Mouse (Mus musculus) ES-E14 (cell line): ENCODE results near the gene Mthfd1l. TPM values are rescaled to one million over a fixed set of nuclear protein-coding genes. Genes with fewer than 3 reads are reported as not detected.
A peak's percentile ranks its signal among the peaks of the same experiment; 100 is the strongest.
"Not testable (repeated sequence)": the region's sequence is repeated elsewhere in the genome, so short reads cannot be mapped to it uniquely, and the experiment has no call there.

Experiments used
- DNase-seq: peaks from one replicate; pipeline ENCODE4 v3.0.0-alpha.2; 2013; ENCODE audit warnings: low read depth, low spot score
- H3K27ac ChIP-seq: 2 replicates; pipeline ENCODE4 v1.5.1; 2012; ENCODE audit warnings: low read depth, mild to moderate bottlenecking, low read length, moderate library complexity, mixed read lengths; ENCODE audit not compliant: poor library complexity, insufficient read depth, severe bottlenecking
- H3K36me3 ChIP-seq: 2 replicates; pipeline ENCODE4 v1.6.1; 2012; ENCODE audit warnings: mild to moderate bottlenecking, low read length, moderate library complexity, mixed read lengths; ENCODE audit not compliant: control insufficient read depth, poor library complexity, insufficient read depth, severe bottlenecking
- H3K4me1 ChIP-seq, 2 experiments: fragments of 150-350 bp in 1 of 2; sonication (generic) in 1 of 2; 2 replicates each; pipeline ENCODE4 v1.6.1; 2012; ENCODE audit warnings: low read length in 2 of 2, mild to moderate bottlenecking in 1 of 2, mixed read lengths in 1 of 2; ENCODE audit not compliant: control insufficient read depth in 2 of 2, insufficient read depth in 2 of 2, poor library complexity in 1 of 2
- H3K4me3 ChIP-seq, 2 experiments: fragments of 150-350 bp in 1 of 2; sonication (generic) in 1 of 2; 2 replicates each; pipeline ENCODE4 v1.5.1; 2012; ENCODE audit warnings: low read length in 2 of 2, low read depth in 1 of 2, mild to moderate bottlenecking in 1 of 2, mixed read lengths in 1 of 2; ENCODE audit not compliant: insufficient read depth in 1 of 2, poor library complexity in 1 of 2, severe bottlenecking in 1 of 2
- H3K9ac ChIP-seq: 2 replicates; pipeline ENCODE4 v1.6.1; 2012; ENCODE audit warnings: low read depth, mild to moderate bottlenecking, low read length, mixed read lengths; ENCODE audit not compliant: poor library complexity, insufficient read depth, severe bottlenecking
- H3K9me3 ChIP-seq: fragments of 150-350 bp; sonication (generic); 2 replicates; pipeline ENCODE4 v1.6.1; 2012; ENCODE audit warnings: low read depth, mild to moderate bottlenecking, low read length; ENCODE audit not compliant: control insufficient read depth, insufficient read depth
- CHD2 ChIP-seq: IDR thresholded peaks from 2 replicates; pipeline ENCODE4 v1.6.1; 2014; ENCODE audit warnings: mild to moderate bottlenecking, low read depth, low read length, inconsistent platforms
- HCFC1 ChIP-seq: IDR thresholded peaks from 2 replicates; pipeline ENCODE4 v1.6.1; 2012; ENCODE audit warnings: low read length, inconsistent platforms, borderline replicate concordance; ENCODE audit not compliant: insufficient read depth
- MAFK ChIP-seq: IDR thresholded peaks from 2 replicates; pipeline ENCODE4 v1.6.1; 2014; ENCODE audit warnings: mild to moderate bottlenecking, low read depth, low read length, inconsistent platforms; ENCODE audit not compliant: insufficient read depth
- ZC3H11A ChIP-seq: IDR thresholded peaks from 2 replicates; pipeline ENCODE4 v1.6.1; 2012; ENCODE audit warnings: low read depth, mild to moderate bottlenecking, inconsistent platforms, low read length, borderline replicate concordance
- ZNF384 ChIP-seq: IDR thresholded peaks from 2 replicates; pipeline ENCODE4 v1.6.1; 2012; ENCODE audit warnings: low read depth, low read length, inconsistent platforms
- in situ Hi-C, 2 experiments: fragments of 600-800 bp; cut with MboI; formaldehyde crosslinking; loops; one replicate each; pipeline ENCODE4 v1.15.1; 2025; ENCODE audit warnings: low sequenced_read_pairs in 2 of 2, inconsistent platforms in 1 of 2; ENCODE audit not compliant: unreplicated experiment in 2 of 2
- total RNA-seq: library from RNA; depleted of rRNA; stranded (reverse); fragments of 300-350 nt; gene quantifications from 2 replicates; pipeline ENCODE4 v1.2.3, GENCODE M21; 2012

Mthfd1l gene
- total RNA-seq, 1 experiment = 48.5 TPM

- Histone ChIP-seq H3K27ac (no peak overlapping the region), H3K36me3 (no peaks in the 10 kb centered on the region), H3K9ac (no peak overlapping the region), H3K9me3 (no peaks in the 10 kb centered on the region), H3K4me3 (no peak overlapping the region), H3K4me1 (0 out of 4 replicates have a peak, but pooled peaks cover 0 to 2% of the 10 kb centered on the region in 2 experiments)
- in situ Hi-C loops = no loop called here
- TF ChIP-seq ZNF384 = no peak
- no peak for TF ChIP-seq ZC3H11A
- no peak for TF ChIP-seq CHD2
- no peak for TF ChIP-seq MAFK
- no peak for TF ChIP-seq HCFC1
- DNase-seq = no peak
Observed at GRCm38 (mm10) chr10:4199926-4200325, 227.0 kb downstream of the Mthfd1l start.

GRCm38 (mm10) chr10:4200546-4201104 is 227.7 kb downstream of the Mthfd1l start:
- no peak overlapping the region for H3K27ac ChIP-seq
- H3K9ac ChIP-seq = no peak overlapping the region
- H3K36me3 ChIP-seq = no peaks in the 10 kb centered on the region
- in situ Hi-C loops = no loop called here
- H3K4me3 ChIP-seq = no peak overlapping the region
- 0 out of 4 replicates have a peak, but pooled peaks cover 0 to 2% of the 10 kb centered on the region in 2 experiments for H3K4me1 ChIP-seq
- H3K9me3 ChIP-seq = no peaks in the 10 kb centered on the region
- TF ChIP-seq ZNF384 (no peak), HCFC1 (no peak), CHD2 (no peak), MAFK (no peak), ZC3H11A (no peak)
- DNase-seq = no peak

- H3K9me3 ChIP-seq = no peaks in the 10 kb centered on the region
- H3K27ac ChIP-seq = no peak overlapping the region
- H3K4me3 ChIP-seq = no peak overlapping the region
- no peak overlapping the region for H3K9ac ChIP-seq
- DNase-seq = no peak
- H3K36me3 ChIP-seq = no peaks in the 10 kb centered on the region
- no peak for TF ChIP-seq MAFK
- no peak for TF ChIP-seq HCFC1
- TF ChIP-seq ZC3H11A = no peak
- TF ChIP-seq CHD2 = no peak
- TF ChIP-seq ZNF384 = no peak
- H3K4me1 ChIP-seq = peaks cover 0 to 4% of the 10 kb centered on the region in 2 experiments; a peak in 1 of 4 replicates
- in situ Hi-C loops = no loop called here
Observed at GRCm38 (mm10) chr10:4201141-4201540, 228.2 kb downstream of the Mthfd1l start.

- peak; percentile 72 for DNase-seq
- H3K27ac ChIP-seq, in situ Hi-C loops, H3K4me3 ChIP-seq, H3K4me1 ChIP-seq, H3K9me3 ChIP-seq, H3K9ac ChIP-seq, H3K36me3 ChIP-seq: not testable (repeated sequence)
Observed at GRCm38 (mm10) chr10:4203651-4204050, 230.7 kb downstream of the Mthfd1l start.

GRCm38 (mm10) chr10:4209040-4209439 is 236.1 kb downstream of the Mthfd1l start:
- peaks cover 0 to 4% of the 10 kb centered on the region in 2 experiments; a peak in 2 of 4 replicates for H3K4me1 ChIP-seq
- no peak overlapping the region for H3K9ac ChIP-seq
- no peak for TF ChIP-seq HCFC1
- no peak for TF ChIP-seq ZC3H11A
- TF ChIP-seq MAFK = no peak
- TF ChIP-seq CHD2 = no peak
- TF ChIP-seq ZNF384 = no peak
- H3K36me3 ChIP-seq = no peaks in the 10 kb centered on the region
- no peaks in the 10 kb centered on the region; the same call in 1 of the 2 replicates for H3K9me3 ChIP-seq
- DNase-seq = no peak
- in situ Hi-C loops = no loop called here
- H3K27ac ChIP-seq = no peak overlapping the region
- H3K4me3 ChIP-seq = no peak overlapping the region
